Mouse (Mus musculus): ENCODE data around the gene Sema4g. TPM values are rescaled to one million over a fixed set of nuclear protein-coding genes. Genes with fewer than 3 reads are reported as not detected.
"Not testable (repeated sequence)": the region's sequence is repeated elsewhere in the genome, so short reads cannot be mapped to it uniquely, and the experiment has no call there.

Gene Sema4g
- polyA plus RNA-seq, 1 experiment, result not detected

DNA sequence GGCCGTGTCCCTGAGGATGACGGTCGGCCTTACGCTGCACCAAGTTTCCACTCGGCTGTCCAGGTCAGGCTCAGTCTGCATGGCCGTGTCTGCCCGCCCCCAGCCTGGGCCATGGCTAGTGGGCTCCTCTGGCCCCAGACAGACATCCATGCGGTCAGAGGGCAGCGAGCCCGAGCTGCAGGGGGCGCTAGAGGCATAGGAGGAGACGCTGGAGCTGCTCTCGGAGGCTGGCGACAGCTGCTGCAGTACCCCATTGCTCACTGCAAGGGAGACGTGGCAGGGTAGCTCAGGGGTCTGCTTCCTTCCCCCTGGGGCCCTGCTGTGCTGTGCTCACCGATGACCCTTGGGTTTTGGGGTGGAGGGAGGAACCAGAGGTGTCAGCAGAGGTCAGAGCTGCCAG is 48.0 kb downstream of the Sema4g start:
- Histone ChIP-seq H3K4me3 (ENCODE audit: insufficient read depth, low read depth, low read length) (no peak overlapping the region), H3K27ac (ENCODE audit: insufficient read depth, low read depth, low read length) (no peak overlapping the region), H3K4me1 (ENCODE audit: control insufficient read depth, insufficient read depth, low read length) (no peaks in the 10 kb centered on the region)
- no peak for TF ChIP-seq CTCF (IDR thresholded peaks at IDR 0.05; ENCODE audit: insufficient read depth, low read depth, low read length)
- no peak for TF ChIP-seq POLR2A (IDR thresholded peaks at IDR 0.05; ENCODE audit: insufficient read depth, low read depth, low read length)
- 48% methylated on average over 16 of the region's 16 CpGs for WGBS

DNA sequence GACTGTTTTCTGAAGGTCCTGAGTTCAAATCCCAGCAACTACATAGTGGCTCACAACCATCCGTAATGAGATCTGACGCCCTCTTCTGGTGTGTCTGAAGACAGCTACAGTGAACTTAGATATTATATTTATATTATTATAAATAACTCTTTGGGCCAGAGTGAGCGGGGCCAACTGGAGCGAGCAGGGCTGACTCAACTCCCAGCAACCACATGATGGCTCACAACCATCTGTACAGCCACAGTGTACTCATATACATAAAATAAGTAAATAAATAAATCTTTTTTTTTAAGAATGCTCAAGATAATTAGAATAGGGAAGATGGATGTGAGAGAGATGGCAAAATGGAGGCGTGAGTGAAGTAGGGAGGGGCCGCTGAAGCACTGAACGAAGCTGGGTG is 49.3 kb downstream of the Sema4g start:
- not testable (repeated sequence) for H3K27ac ChIP-seq (ENCODE audit: insufficient read depth, low read depth, low read length); H3K4me3 ChIP-seq (ENCODE audit: insufficient read depth, low read depth, low read length); H3K4me1 ChIP-seq (ENCODE audit: control insufficient read depth, insufficient read depth, low read length)
- 91% methylated on average over 7 of the region's 7 CpGs for WGBS

DNA sequence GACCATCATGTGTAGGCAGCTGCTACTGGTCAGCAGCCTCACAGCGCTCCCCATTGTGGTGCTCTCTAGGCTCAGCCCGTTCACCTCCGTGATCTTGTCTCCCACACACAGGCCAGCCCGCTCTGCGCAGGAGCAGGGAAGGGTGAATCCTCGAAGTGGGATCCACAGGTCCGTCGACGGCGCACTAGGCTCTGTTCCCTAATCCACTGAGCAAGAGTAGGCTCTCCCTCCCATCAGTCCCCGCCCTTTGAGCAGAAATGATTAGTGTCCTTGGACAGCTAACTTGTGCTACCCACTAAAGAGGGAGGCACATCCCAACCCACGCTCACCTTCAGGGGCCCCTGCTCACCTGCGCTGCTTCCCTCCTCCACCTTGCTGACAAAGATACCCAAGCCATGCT is 51.3 kb downstream of the Sema4g start:
- 73% methylated on average over 13 of the region's 13 CpGs for WGBS

DNA sequence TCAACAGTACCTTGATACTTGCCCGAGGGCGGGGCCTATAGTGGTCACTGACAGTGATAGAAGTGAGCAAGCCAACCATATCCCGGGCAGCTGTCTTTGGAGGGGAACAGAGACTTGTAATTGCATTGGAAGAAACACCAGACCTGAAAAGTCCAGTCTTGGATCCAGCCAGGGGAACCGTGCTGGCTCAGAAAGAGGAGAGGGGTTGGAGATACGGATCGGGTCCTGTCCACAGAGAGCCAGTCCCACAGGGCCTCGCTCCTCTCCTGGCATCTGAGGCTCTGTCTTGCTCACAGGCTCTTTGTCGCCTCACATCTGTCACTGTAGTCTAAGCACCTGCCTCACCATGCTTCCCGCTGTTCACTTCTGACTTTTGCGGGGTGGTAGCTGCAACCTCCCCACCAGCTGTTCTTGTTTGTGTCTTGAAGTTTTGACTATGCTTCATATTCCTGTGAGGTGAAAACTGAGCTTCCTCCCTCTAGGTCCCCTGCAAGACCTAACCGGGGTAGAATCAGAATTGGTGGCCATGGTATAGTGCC is 55.6 kb downstream of the Sema4g start:
- H3K4me3 ChIP-seq (ENCODE audit: insufficient read depth, low read depth, low read length), result no peak overlapping the region
- no peak overlapping the region for H3K27ac ChIP-seq (ENCODE audit: insufficient read depth, low read depth, low read length)
- peaks cover 20% of the 10 kb centered on the region for H3K4me1 ChIP-seq (ENCODE audit: control insufficient read depth, insufficient read depth, low read length)
- TF ChIP-seq POLR2A (IDR thresholded peaks at IDR 0.05; ENCODE audit: insufficient read depth, low read depth, low read length) (no peak), CTCF (IDR thresholded peaks at IDR 0.05; ENCODE audit: insufficient read depth, low read depth, low read length) (no peak)
- 81% methylated on average over 11 of the region's 11 CpGs for WGBS

More for the DNA sequence above, 51.3 kb downstream of the Sema4g start:
- Histone ChIP-seq H3K4me1 (ENCODE audit: control insufficient read depth, insufficient read depth, low read length) (no peaks in the 10 kb centered on the region), H3K27ac (ENCODE audit: insufficient read depth, low read depth, low read length) (no peak overlapping the region), H3K4me3 (ENCODE audit: insufficient read depth, low read depth, low read length) (no peak overlapping the region)
- TF ChIP-seq POLR2A (IDR thresholded peaks at IDR 0.05; ENCODE audit: insufficient read depth, low read depth, low read length), result no peak
- no peak for TF ChIP-seq CTCF (IDR thresholded peaks at IDR 0.05; ENCODE audit: insufficient read depth, low read depth, low read length)

DNA sequence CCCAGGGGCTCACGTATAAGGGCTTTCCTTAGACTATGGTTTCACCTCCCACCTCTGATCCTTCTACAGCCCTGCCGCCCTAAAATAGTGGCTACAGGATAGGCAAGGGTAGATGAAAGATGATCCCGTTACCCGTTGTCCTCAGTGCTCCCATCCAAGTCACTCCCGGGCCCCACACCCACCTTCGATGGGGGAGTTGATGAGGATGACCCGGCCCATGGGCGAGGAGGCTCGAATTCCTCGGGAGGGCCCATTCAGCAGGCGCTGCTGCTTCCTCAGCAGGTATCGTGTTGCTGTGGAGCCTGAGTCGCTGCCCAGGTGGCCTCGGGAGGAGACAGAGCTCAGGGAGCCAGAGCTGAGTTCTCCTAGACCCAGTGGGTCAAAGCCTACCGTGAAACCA is 56.3 kb downstream of the Sema4g start:
- no peak overlapping the region for H3K4me3 ChIP-seq (ENCODE audit: insufficient read depth, low read depth, low read length)
- WGBS, result 67% methylated on average over 15 of the region's 15 CpGs
- TF ChIP-seq CTCF (IDR thresholded peaks at IDR 0.05; ENCODE audit: insufficient read depth, low read depth, low read length) (no peak), POLR2A (IDR thresholded peaks at IDR 0.05; ENCODE audit: insufficient read depth, low read depth, low read length) (no peak)
- peaks cover 26% of the 10 kb centered on the region for H3K4me1 ChIP-seq (ENCODE audit: control insufficient read depth, insufficient read depth, low read length)
- H3K27ac ChIP-seq (ENCODE audit: insufficient read depth, low read depth, low read length), result no peak overlapping the region

DNA sequence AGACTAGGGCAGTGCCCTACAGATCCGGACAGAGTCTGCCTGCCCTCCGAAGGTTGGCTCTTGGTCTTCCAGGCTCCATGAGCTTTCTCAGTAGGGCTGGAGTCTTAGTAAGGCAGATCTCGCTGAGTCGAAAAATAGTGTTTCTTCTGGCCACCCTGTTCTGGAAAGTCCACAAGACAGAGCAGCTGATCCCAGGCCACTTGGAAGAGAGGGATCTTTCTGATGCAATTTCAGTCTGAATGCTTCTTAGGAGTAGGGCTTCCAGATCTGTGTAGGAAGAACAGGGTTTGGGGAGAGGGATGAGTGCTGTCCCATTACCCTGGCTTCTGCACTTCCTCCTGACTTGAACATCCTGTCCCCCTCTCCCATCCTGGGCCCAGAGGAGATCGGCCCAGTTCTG is 56.8 kb downstream of the Sema4g start, which contains the start of gene Pdzd7:
Pdzd7 (minus strand) TSS at position 67 of the 400 bp plus-strand sequence.
- H3K27ac ChIP-seq (ENCODE audit: insufficient read depth, low read depth, low read length), result peak within 1 kb of the TSS; percentile 96
- H3K4me3 ChIP-seq (ENCODE audit: insufficient read depth, low read depth, low read length), result peak within 1 kb of the TSS; percentile 61
- WGBS, result 92% methylated on average over 5 of the region's 5 CpGs
- no peak for TF ChIP-seq POLR2A (IDR thresholded peaks at IDR 0.05; ENCODE audit: insufficient read depth, low read depth, low read length)
- no peak for TF ChIP-seq CTCF (IDR thresholded peaks at IDR 0.05; ENCODE audit: insufficient read depth, low read depth, low read length)
- H3K4me1 ChIP-seq (ENCODE audit: control insufficient read depth, insufficient read depth, low read length), result peaks cover 28% of the 10 kb centered on the region

DNA sequence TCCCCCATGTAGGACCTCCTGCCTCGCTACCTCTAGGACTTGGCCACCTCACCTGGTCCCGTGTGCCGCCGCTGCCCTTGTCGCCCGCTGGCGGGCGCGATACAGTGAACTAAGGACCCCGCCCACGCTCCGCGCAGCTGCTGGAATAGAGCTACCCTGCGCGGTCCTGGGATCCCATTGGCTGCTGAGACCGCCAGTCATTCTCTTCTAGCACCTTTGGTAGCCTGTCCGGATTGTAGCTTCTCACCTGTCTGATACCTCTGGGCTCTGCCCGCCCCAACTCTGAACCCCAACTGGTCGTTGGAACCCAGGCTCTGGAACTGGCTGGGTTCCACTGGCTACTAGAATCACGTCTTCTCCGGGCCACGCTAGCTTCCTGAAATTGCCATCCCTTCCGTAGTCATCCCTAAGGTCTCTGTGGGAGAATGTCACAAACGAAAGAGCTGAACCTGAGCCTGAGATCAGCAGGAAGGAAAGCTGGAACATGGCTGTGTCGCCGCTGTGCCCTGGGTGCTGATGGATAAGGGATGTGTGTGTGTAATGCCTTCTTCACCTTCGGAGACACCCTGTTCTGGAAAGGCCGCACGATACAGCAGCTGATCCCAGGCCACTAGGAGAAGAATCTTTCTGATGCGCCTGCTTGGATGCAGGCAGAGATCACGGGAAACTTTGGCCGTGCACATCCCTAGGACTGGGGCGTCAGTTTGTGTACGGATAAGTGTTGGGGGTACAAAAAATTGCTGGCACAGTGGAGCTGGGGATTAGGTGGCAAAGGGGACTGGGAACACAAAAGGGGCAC is 57.8 kb downstream of the Sema4g start:
- Histone ChIP-seq H3K4me3 (ENCODE audit: insufficient read depth, low read depth, low read length) (peak overlapping the region; percentile 61), H3K4me1 (ENCODE audit: control insufficient read depth, insufficient read depth, low read length) (peaks cover 31% of the 10 kb centered on the region), H3K27ac (ENCODE audit: insufficient read depth, low read depth, low read length) (peak overlapping the region; percentile 96)
- WGBS, result under 1% methylated on average over 34 of the region's 34 CpGs
- no peak; the same call in none of the 2 replicates for TF ChIP-seq POLR2A (IDR thresholded peaks at IDR 0.05; ENCODE audit: insufficient read depth, low read depth, low read length)
- TF ChIP-seq CTCF (IDR thresholded peaks at IDR 0.05; ENCODE audit: insufficient read depth, low read depth, low read length), result no peak

DNA sequence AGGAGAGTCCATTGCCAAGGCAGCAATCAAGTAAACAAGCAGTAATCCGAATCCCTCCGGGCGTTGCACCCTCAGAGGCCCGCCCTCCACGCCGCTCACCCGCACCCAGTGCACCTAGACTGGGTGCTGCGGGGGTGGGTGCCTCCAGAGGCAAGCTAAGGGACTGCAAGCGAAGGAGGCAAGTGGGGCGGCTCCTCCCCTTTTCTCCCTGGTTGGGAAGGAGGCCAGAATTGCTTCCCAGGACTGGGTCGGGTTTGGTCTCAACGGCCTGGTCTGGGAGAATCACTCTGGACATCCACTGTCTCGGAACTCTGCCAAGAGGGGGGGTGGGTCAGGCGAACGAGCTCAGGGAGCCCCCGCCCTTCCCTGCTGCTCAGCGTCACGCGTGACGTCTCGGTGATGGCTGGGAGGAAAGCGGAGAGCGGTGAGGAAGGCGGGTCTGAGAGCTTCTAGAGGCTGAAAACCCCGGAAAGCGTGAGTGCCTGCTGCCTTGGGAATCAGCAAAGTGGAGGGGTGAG is 58.6 kb downstream of the Sema4g start, which contains the start of gene Sfxn3:
Sfxn3 (plus strand) TSS at position 87 of the 518 bp plus-strand sequence.
- TF ChIP-seq CTCF (IDR thresholded peaks at IDR 0.05; ENCODE audit: insufficient read depth, low read depth, low read length) (peak; percentile 76; the same call in 1 of the 2 replicates), POLR2A (IDR thresholded peaks at IDR 0.05; ENCODE audit: insufficient read depth, low read depth, low read length) (peak; percentile 60)
- peak within 1 kb of the TSS; percentile 96 for H3K27ac ChIP-seq (ENCODE audit: insufficient read depth, low read depth, low read length)
- peak within 1 kb of the TSS; percentile 61 for H3K4me3 ChIP-seq (ENCODE audit: insufficient read depth, low read depth, low read length)
- under 1% methylated on average over 26 of the region's 26 CpGs for WGBS
- peaks cover 31% of the 10 kb centered on the region for H3K4me1 ChIP-seq (ENCODE audit: control insufficient read depth, insufficient read depth, low read length)

DNA sequence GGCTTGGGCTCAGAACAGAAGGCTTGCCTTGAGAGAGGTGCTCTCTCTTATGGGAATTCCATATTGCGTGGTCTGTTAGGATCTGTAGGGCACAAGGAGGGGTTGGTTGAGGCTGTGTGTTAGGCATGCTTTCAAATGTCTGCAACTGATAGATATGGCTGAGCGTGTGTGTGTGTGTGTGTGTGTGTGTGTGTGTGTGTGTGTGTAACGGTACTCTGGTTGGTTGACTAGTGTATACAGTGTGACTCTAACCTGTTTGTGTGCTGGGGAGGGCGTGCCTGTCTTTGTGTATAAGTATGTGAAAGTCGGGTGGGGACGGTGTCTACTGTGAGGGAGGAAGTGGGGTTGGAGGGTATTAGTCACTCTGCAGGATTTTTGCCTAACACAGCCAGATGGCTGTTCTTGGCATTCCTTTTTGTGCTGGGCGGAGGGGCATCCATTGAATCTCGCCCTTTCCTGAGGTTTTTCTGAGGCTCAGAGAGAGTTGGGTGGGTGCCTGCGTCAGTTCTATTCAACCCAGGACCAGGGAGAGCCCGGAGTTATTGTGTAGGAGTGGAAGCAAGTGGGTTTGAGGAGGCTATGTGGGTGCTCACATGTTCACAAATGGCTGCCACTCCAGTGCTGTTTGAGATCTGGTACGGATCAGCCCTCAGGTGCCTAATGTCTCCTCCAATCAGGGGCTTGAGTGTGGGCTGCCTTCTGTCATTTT is 59.2 kb downstream of the Sema4g start:
- Histone ChIP-seq H3K4me1 (ENCODE audit: control insufficient read depth, insufficient read depth, low read length) (peaks cover 31% of the 10 kb centered on the region), H3K4me3 (ENCODE audit: insufficient read depth, low read depth, low read length) (peak overlapping the region; percentile 61), H3K27ac (ENCODE audit: insufficient read depth, low read depth, low read length) (peak overlapping the region; percentile 96)
- WGBS, result 2% methylated on average over 11 of the region's 11 CpGs
- TF ChIP-seq CTCF (IDR thresholded peaks at IDR 0.05; ENCODE audit: insufficient read depth, low read depth, low read length), result no peak
- TF ChIP-seq POLR2A (IDR thresholded peaks at IDR 0.05; ENCODE audit: insufficient read depth, low read depth, low read length), result no peak
